Mouse (Mus musculus) CH12.LX (cell line): Measurements from ENCODE around the gene Usp30.

Experiments
- CHD2 ChIP-seq: IDR thresholded peaks from 2 replicates; pipeline ENCODE4 v1.6.1; 2011; ENCODE audit warnings: low read length, improper control_type of control experiment
- CTCF ChIP-seq, 2 experiments: IDR thresholded peaks in 1 of 2; conservative IDR thresholded peaks in 1 of 2; 2 replicates each; pipeline ENCODE4 v1.5.1; 2011 to 2012; ENCODE audit warnings: low read depth in 2 of 2, low read length in 2 of 2, improper control_type of control experiment in 1 of 2, inconsistent platforms in 1 of 2, mild to moderate bottlenecking in 1 of 2, moderate library complexity in 1 of 2
- EP300 ChIP-seq: IDR thresholded peaks from 2 replicates; pipeline ENCODE4 v1.6.1; 2011; ENCODE audit warnings: low read length, improper control_type of control experiment
- JUN ChIP-seq: IDR thresholded peaks from 2 replicates; pipeline ENCODE4 v1.6.1; 2011; ENCODE audit warnings: low read depth, mild to moderate bottlenecking, low read length, improper control_type of control experiment, moderate library complexity; ENCODE audit not compliant: insufficient read depth
- KAT2A ChIP-seq: IDR thresholded peaks from 2 replicates; pipeline ENCODE4 v1.6.1; 2012; ENCODE audit warnings: low read length, improper control_type of control experiment, inconsistent platforms; ENCODE audit not compliant: insufficient replicate concordance
- MEF2A ChIP-seq: IDR thresholded peaks from 2 replicates; pipeline ENCODE4 v1.6.1; 2014; ENCODE audit warnings: low read depth, mild to moderate bottlenecking, inconsistent platforms, low read length, improper control_type of control experiment, borderline replicate concordance
- MYC ChIP-seq: IDR thresholded peaks from 2 replicates; pipeline ENCODE4 v1.6.1; 2011; ENCODE audit warnings: low read depth, mild to moderate bottlenecking, improper control_type of control experiment, low read length
- NRF1 ChIP-seq: IDR thresholded peaks from 2 replicates; pipeline ENCODE4 v1.6.1; 2014; ENCODE audit warnings: low read depth, mild to moderate bottlenecking, inconsistent platforms, low read length, improper control_type of control experiment, moderate library complexity
- POLR2A ChIP-seq: IDR thresholded peaks from 2 replicates; pipeline ENCODE4 v1.6.1; 2011; ENCODE audit warnings: low read depth, mild to moderate bottlenecking, improper control_type of control experiment, low read length
- TCF12 ChIP-seq: IDR thresholded peaks from 2 replicates; pipeline ENCODE4 v1.6.1; 2014; ENCODE audit warnings: low read depth, mild to moderate bottlenecking, inconsistent platforms, low read length, improper control_type of control experiment
- UBTF ChIP-seq: IDR thresholded peaks from 2 replicates; pipeline ENCODE4 v1.6.1; 2012; ENCODE audit warnings: low read depth, mild to moderate bottlenecking, inconsistent platforms, low read length, improper control_type of control experiment, moderate library complexity
- USF1 ChIP-seq: IDR thresholded peaks from 2 replicates; pipeline ENCODE4 v1.6.1; 2014; ENCODE audit warnings: low read depth, mild to moderate bottlenecking, inconsistent platforms, low read length, improper control_type of control experiment
- ZC3H11A ChIP-seq: IDR thresholded peaks from 2 replicates; pipeline ENCODE4 v1.6.1; 2012; ENCODE audit warnings: low read depth, mild to moderate bottlenecking, inconsistent platforms, low read length, improper control_type of control experiment
- ZKSCAN1 ChIP-seq: IDR thresholded peaks from 2 replicates; pipeline ENCODE4 v1.6.1; 2012; ENCODE audit warnings: low read depth, inconsistent platforms, low read length, improper control_type of control experiment, borderline replicate concordance

- TF ChIP-seq NRF1 (no peak), ZKSCAN1 (no peak), TCF12 (no peak), EP300 (no peak), KAT2A (no peak), JUN (no peak), POLR2A (no peak), USF1 (no peak), CTCF (conservative IDR thresholded peaks at IDR 0.05 in 1 of 2, IDR thresholded peaks at IDR 0.05 in 1 of 2; ENCODE audit: low read depth in 2 of 2, low read length in 2 of 2) (no peak), MEF2A (no peak), MYC (no peak), CHD2 (no peak), ZC3H11A (no peak), UBTF (no peak)
These were observed 73.3 kb downstream of the Usp30 start for GRCm38 (mm10) chr5:114138277-114139164.
